Mouse (Mus musculus) cerebellum, adult 2 months (tissue): ENCODE measurements around the gene Inafm2. TPM values are rescaled to one million over a fixed set of nuclear protein-coding genes. Genes with fewer than 3 reads are reported as not detected.

Source experiments
- DNase-seq, 2 experiments: peaks; one replicate each; pipeline ENCODE4 v3.0.0; 2021
- H3K27ac ChIP-seq: fragments of 200-500 bp; 2 replicates; pipeline ENCODE4 v1.5.1; 2012; ENCODE audit warnings: low read length, control low read depth, inconsistent platforms; ENCODE audit not compliant: insufficient read depth
- H3K27me3 ChIP-seq: fragments of 200-500 bp; 2 replicates; pipeline ENCODE4 v1.6.1; 2012; ENCODE audit warnings: inconsistent platforms, mild to moderate bottlenecking, low read length, moderate library complexity; ENCODE audit not compliant: control insufficient read depth, insufficient read depth
- H3K4me1 ChIP-seq: fragments of 200-500 bp; 2 replicates; pipeline ENCODE4 v1.6.1; 2011; ENCODE audit warnings: low read length; ENCODE audit not compliant: control insufficient read depth, insufficient read depth
- H3K4me3 ChIP-seq: fragments of 200-500 bp; replicated peaks from 2 replicates; pipeline ENCODE3; 2011; ENCODE audit warnings: mild to moderate bottlenecking, low read depth, low read length, control low read depth; ENCODE audit not compliant: insufficient read depth
- CTCF ChIP-seq: fragments of 200-500 bp; IDR thresholded peaks from 2 replicates; pipeline ENCODE4 v1.5.1; 2011; ENCODE audit warnings: low read depth, mild to moderate bottlenecking, control low read depth, low read length, moderate library complexity, borderline replicate concordance; ENCODE audit not compliant: insufficient read depth
- POLR2A ChIP-seq: fragments of 200-500 bp; IDR thresholded peaks from 2 replicates; pipeline ENCODE4 v1.6.1; 2011; ENCODE audit warnings: low read length, control low read depth, borderline replicate concordance; ENCODE audit not compliant: insufficient read depth
- WGBS: fragments of 180-500 bp; shearing (Covaris S2); methylation state at CpG from one replicate; pipeline ENCODE4 v1.1.7; 2018; 5-methylcytosine and 5-hydroxymethylcytosine counted together
- polyA plus RNA-seq: library from polyadenylated mRNA; depleted of rRNA; stranded (reverse); fragments of >200 nt; gene quantifications from 2 replicates; pipeline ENCODE4 v1.2.3, GENCODE M21; 2012

The Inafm2 gene
- polyA plus RNA-seq, 1 experiment: 21.8 TPM

GRCm38 (mm10) chr2:118729194-118729593 is 16.4 kb upstream of the Inafm2 start:
- WGBS: 58% methylated on average over 4 of the region's 4 CpGs
- Histone ChIP-seq H3K27ac (no peak overlapping the region), H3K4me3 (no peak overlapping the region), H3K27me3 (no peaks in the 10 kb centered on the region), H3K4me1 (peaks cover 3% of the 10 kb centered on the region; the same call in 1 of the 2 replicates)
- DNase-seq: no peak
- TF ChIP-seq CTCF: no peak
- no peak for TF ChIP-seq POLR2A

GRCm38 (mm10) chr2:118729816-118730621 is 15.5 kb upstream of the Inafm2 start:
- Histone ChIP-seq H3K27ac (no peak overlapping the region), H3K27me3 (no peaks in the 10 kb centered on the region), H3K4me1 (peaks cover 3% of the 10 kb centered on the region; the same call in 1 of the 2 replicates), H3K4me3 (no peak overlapping the region)
- TF ChIP-seq CTCF (no peak), POLR2A (no peak)
- no peak for DNase-seq
- WGBS: 41% methylated on average over 8 of the region's 8 CpGs

- DNase-seq: no peak
- TF ChIP-seq POLR2A (no peak), CTCF (0 out of 2 replicates have a peak, but pooled peaks have one; percentile 12)
- Histone ChIP-seq H3K4me3 (no peak overlapping the region), H3K27me3 (no peaks in the 10 kb centered on the region), H3K4me1 (peaks cover 3% of the 10 kb centered on the region; the same call in 1 of the 2 replicates), H3K27ac (no peak overlapping the region)
- 35% methylated on average over 3 of the region's 3 CpGs for WGBS
Observed at GRCm38 (mm10) chr2:118730622-118730915, 15.0 kb upstream of the Inafm2 start.

GRCm38 (mm10) chr2:118731981-118732380 is 13.6 kb upstream of the Inafm2 start:
- TF ChIP-seq CTCF (no peak), POLR2A (no peak)
- WGBS: 85% methylated on average over 5 of the region's 5 CpGs
- Histone ChIP-seq H3K27me3 (no peaks in the 10 kb centered on the region), H3K4me1 (peaks cover 3% of the 10 kb centered on the region; the same call in 1 of the 2 replicates), H3K27ac (no peak overlapping the region), H3K4me3 (no peak overlapping the region)
- DNase-seq: no peak

GRCm38 (mm10) chr2:118733341-118733740 is 12.2 kb upstream of the Inafm2 start:
- Histone ChIP-seq H3K27ac (no peak overlapping the region), H3K4me3 (no peak overlapping the region), H3K27me3 (no peaks in the 10 kb centered on the region), H3K4me1 (peaks cover 3% of the 10 kb centered on the region; the same call in 1 of the 2 replicates)
- WGBS: 20% methylated on average over 5 of the region's 5 CpGs
- no peak for TF ChIP-seq CTCF
- TF ChIP-seq POLR2A: no peak
- no peak for DNase-seq

- Histone ChIP-seq H3K4me1 (no peaks in the 10 kb centered on the region), H3K27me3 (no peaks in the 10 kb centered on the region), H3K4me3 (no peak overlapping the region), H3K27ac (no peak overlapping the region)
- WGBS: 68% methylated on average over 3 of the region's 3 CpGs
- TF ChIP-seq POLR2A (no peak), CTCF (no peak)
- no peak for DNase-seq
Observed at GRCm38 (mm10) chr2:118740341-118740740, 5.2 kb upstream of the Inafm2 start.

- TF ChIP-seq CTCF (no peak), POLR2A (no peak)
- H3K27me3 ChIP-seq: no peaks in the 10 kb centered on the region
- 63% methylated on average over 9 of the region's 9 CpGs for WGBS
- no peak overlapping the region for H3K27ac ChIP-seq
- no peak for DNase-seq
- H3K4me3 ChIP-seq: no peak overlapping the region
- no peaks in the 10 kb centered on the region for H3K4me1 ChIP-seq
Observed at GRCm38 (mm10) chr2:118741183-118741582, 4.4 kb upstream of the Inafm2 start.
